Mouse (Mus musculus) erythroblast, embryonic 14.5 days (primary cell): ENCODE measurements around the gene Nol12.

ENCODE experiments used
- GATA1 ChIP-seq: IDR thresholded peaks from 2 replicates; pipeline ENCODE4 v1.6.1; 2012; ENCODE audit warnings: low read length, inconsistent platforms, mixed read lengths
- TAL1 ChIP-seq: IDR thresholded peaks from 3 replicates; pipeline ENCODE4 v1.6.1; 2012; ENCODE audit warnings: low read length, inconsistent platforms, mixed read lengths

DNA sequence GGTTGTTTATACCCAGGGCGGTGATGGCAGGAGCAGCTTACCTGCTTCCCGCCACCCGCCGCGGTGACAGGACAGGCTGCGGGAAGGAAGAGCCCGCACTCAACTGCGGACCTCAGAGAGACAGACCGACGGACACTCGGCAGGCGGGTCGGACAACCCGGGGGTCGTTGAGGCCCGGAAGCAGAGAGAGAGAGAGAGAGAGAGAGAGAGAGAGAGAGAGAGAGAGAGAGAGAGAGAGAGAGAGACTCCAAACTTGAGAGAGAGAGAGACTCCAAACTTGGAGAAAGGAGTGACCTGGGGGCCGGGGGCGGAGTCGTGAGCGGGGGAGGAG lies 35.4 kb upstream of the Nol12 start, which contains the start of gene Gm49510:
- no peak for TF ChIP-seq TAL1
- TF ChIP-seq GATA1: no peak
